Mouse (Mus musculus): ENCODE measurements at regions not wholly inside any gene's neighbourhood (a gene's known extent, or its start where the extent isn't known, plus 50 kb on each side); places are given as distances from the start of the nearest gene placed in this dataset.

DNA sequence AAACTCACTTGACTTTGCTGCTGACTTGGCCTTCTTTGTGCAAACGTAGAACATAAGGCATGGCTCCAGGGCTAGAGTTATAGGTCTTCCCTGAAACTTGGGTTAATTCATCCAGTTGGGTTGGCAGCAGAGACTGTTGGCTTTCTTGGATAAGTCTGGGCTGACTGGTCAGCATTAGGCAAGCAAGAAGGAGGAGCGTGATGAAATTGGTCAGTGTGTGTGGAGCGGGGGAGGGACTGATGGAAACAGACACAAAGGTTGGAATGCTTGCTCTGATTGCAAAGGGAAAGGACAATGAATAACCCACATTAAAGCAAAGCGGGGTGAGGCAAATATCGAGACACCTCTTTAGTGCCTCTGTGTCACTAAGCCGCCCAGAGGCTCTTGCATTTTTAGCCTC lies 120.3 kb downstream of the Dyrk2 start:
- TF ChIP-seq POLR2A (IDR thresholded peaks at IDR 0.05; ENCODE audit: insufficient read depth, low read depth, low read length) (no peak), EP300 (IDR thresholded peaks at IDR 0.05; ENCODE audit: insufficient read depth, low read depth, low read length) (no peak), CTCF (IDR thresholded peaks at IDR 0.05) (no peak)
